Mouse (Mus musculus): ENCODE measurements around the gene Fbxl2. TPM values are rescaled to one million over a fixed set of nuclear protein-coding genes. Genes with fewer than 3 reads are reported as not detected.

Fbxl2 gene
- polyA plus RNA-seq, 1 experiment from 2014 or later, result 6.5 TPM

GRCm38 (mm10) chr9:113929676-113930075 lies 116.3 kb downstream of the Fbxl2 start:
- no peak for DNase-seq (ENCODE audit: extremely low spot score, low spot score)
- Histone ChIP-seq H3K36me3 (replicated peaks) (0 out of 2 replicates have a peak, but pooled peaks cover under 1% of the 10 kb centered on the region), H3K9me3 (no peaks in the 10 kb centered on the region), H3K4me1 (peaks cover 27% of the 10 kb centered on the region), H3K27ac (0 out of 2 replicates have a peak overlapping the region, but pooled peaks have one; percentile 93), H3K27me3 (ENCODE audit: poor library complexity, severe bottlenecking) (no peaks in the 10 kb centered on the region), H3K4me3 (peak overlapping the region; percentile 96; the same call in 1 of the 2 replicates)
- 83% methylated on average over 1 of the region's 1 CpGs for WGBS

- H3K36me3 ChIP-seq (replicated peaks), result peaks cover 5% of the 10 kb centered on the region; the same call in 1 of the 2 replicates
- H3K4me3 ChIP-seq, result no peak overlapping the region
- H3K27ac ChIP-seq, result no peak overlapping the region
- H3K9me3 ChIP-seq, result no peaks in the 10 kb centered on the region
- WGBS, result 89% methylated on average over 4 of the region's 4 CpGs
- no peaks in the 10 kb centered on the region for H3K27me3 ChIP-seq (ENCODE audit: poor library complexity, severe bottlenecking)
- H3K4me1 ChIP-seq, result peaks cover 24% of the 10 kb centered on the region
- no peak for DNase-seq (ENCODE audit: extremely low spot score, low spot score)
Measured at GRCm38 (mm10) chr9:113928591-113928990, 117.4 kb downstream of the Fbxl2 start.

GRCm38 (mm10) chr9:113924883-113925282 lies 121.1 kb downstream of the Fbxl2 start:
- Histone ChIP-seq H3K36me3 (replicated peaks) (peaks cover 25% of the 10 kb centered on the region), H3K9me3 (no peaks in the 10 kb centered on the region), H3K27me3 (ENCODE audit: poor library complexity, severe bottlenecking) (no peaks in the 10 kb centered on the region), H3K27ac (no peak overlapping the region), H3K4me3 (no peak overlapping the region), H3K4me1 (peaks cover 1% of the 10 kb centered on the region; the same call in 1 of the 2 replicates)
- 88% methylated on average over 5 of the region's 5 CpGs for WGBS
- no peak for DNase-seq (ENCODE audit: extremely low spot score, low spot score)

GRCm38 (mm10) chr9:113922677-113923076 lies 123.3 kb downstream of the Fbxl2 start:
- no peak for DNase-seq (ENCODE audit: extremely low spot score, low spot score)
- 92% methylated on average over 5 of the region's 5 CpGs for WGBS
- Histone ChIP-seq H3K27me3 (ENCODE audit: poor library complexity, severe bottlenecking) (no peaks in the 10 kb centered on the region), H3K4me1 (no peaks in the 10 kb centered on the region), H3K36me3 (replicated peaks) (peaks cover 33% of the 10 kb centered on the region), H3K4me3 (no peak overlapping the region), H3K9me3 (no peaks in the 10 kb centered on the region), H3K27ac (no peak overlapping the region)

- Histone ChIP-seq H3K4me3 (no peak overlapping the region), H3K36me3 (replicated peaks) (peaks cover 62% of the 10 kb centered on the region), H3K4me1 (no peaks in the 10 kb centered on the region), H3K27me3 (ENCODE audit: poor library complexity, severe bottlenecking) (no peaks in the 10 kb centered on the region), H3K27ac (no peak overlapping the region), H3K9me3 (no peaks in the 10 kb centered on the region)
- DNase-seq (ENCODE audit: extremely low spot score, low spot score), result no peak
- WGBS, result 96% methylated on average over 5 of the region's 5 CpGs
Measured at GRCm38 (mm10) chr9:113915789-113916188, 130.2 kb downstream of the Fbxl2 start.

Other genes with a start within 250 kb of the Fbxl2 start
- gene Ubp1, start 115.3 kb downstream of the Fbxl2 start, polyA plus RNA-seq (2016; fragmentation: Nextera tagmentation; extraction: Ambion mirVana), result 35.4 and 39.1 TPM in 2 replicates
- 0.17 and 0.22 TPM in 2 replicates for gene Susd5, start 10.9 kb upstream of the Fbxl2 start, polyA plus RNA-seq (2016; fragmentation: Nextera tagmentation; extraction: Ambion mirVana)

Measured in forebrain, embryonic 10.5 days (tissue).